Mouse (Mus musculus): ENCODE measurements around the gene Ptdss2.
A peak's percentile ranks its signal among the peaks of the same experiment; 100 is the strongest.

Ptdss2 gene

DNA sequence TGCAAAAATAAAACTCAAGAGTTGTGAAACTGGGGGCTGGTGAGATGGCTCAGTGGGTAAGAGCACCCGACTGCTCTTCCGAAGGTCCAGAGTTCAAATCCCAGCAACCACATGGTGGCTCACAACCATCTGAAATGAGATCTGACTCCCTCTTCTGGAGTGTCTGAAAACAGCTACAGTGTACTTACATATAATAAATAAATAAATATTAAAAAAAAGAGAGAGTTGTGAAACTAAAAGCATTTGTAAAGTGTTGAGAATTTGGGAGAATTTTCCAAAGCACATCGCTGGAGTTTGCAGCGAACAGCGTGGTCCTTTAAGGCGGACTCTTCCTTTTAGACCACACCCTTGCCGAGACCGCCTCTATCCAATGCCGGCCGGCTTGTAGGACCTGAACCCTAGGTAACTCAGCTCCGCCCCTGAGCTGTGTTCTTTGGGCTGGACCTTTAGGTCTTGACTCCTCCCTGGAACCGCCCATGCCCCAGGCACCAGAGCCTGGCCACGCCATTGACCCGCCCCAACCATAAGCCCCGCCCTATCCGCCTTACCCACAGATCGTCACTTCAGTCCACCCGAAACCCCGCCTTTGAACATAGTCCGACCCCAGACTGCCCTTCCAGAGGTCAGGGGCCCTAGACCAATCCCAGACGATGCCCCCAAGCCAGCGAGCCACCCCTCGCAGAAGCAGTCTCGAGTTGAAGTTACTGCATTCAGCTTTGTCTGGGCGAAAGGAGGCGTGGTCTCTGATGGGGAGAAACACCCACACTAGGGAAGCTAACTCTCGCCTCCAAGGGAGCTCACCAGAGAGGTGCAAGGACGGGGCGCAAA lies 721 bp downstream of the Ptdss2 start:
- peak; percentile 90 for DNase-seq

DNA sequence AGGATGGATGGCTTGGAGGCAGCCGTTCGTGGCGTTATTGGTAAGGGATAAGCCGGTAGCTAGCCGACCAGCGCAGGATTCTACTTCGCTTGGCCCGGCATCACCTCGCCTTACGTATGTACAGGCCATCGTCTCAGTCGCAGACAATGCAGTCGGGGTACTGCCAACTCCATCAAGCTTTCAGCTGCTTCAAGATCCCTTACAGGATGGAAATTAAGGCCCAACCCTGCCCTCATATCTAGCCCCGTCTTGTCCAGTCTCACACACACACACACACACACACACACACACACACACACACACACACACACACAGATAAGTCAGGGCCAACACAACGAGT lies 1.3 kb downstream of the Ptdss2 start:
- DNase-seq = no peak

DNA sequence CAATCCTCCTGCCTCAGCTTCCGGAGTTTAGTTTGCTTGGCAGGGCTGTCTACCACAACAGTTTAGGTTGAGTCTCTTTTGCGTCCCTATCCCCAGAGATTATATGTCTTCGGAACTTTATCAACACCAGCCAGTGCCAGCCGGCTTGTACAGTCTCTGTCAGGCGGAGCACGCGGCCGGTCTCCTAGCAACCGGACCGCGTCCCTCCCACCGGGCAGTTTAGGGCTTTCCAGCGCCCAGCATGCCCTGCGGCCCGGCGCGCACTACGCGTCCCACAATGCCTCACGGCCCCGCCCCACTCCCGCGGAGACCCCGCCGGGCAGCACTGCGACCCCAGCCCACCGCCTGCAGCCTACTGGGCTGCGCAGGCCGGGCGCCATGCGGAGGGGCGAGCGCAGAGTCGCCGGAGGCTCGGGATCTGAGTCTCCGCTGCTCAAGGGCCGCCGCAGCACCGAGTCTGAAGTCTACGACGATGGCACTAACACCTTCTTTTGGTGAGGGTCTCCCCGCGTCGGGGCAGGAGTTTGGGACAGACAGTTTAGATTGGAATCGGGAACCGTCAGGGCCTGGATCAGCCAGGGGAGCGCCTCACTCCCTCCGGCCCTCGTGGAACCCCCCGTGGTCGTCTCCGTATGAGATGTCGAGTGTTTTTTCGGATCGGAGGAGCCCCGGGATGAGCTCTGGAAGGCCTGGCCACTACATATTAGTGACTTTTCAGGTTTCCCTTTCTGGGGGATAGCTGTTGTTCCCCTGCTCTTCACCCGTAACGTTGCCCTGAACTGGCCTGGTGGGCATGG lies 9.0 kb downstream of the Ptdss2 start:
- peak; percentile 91 for DNase-seq

DNA sequence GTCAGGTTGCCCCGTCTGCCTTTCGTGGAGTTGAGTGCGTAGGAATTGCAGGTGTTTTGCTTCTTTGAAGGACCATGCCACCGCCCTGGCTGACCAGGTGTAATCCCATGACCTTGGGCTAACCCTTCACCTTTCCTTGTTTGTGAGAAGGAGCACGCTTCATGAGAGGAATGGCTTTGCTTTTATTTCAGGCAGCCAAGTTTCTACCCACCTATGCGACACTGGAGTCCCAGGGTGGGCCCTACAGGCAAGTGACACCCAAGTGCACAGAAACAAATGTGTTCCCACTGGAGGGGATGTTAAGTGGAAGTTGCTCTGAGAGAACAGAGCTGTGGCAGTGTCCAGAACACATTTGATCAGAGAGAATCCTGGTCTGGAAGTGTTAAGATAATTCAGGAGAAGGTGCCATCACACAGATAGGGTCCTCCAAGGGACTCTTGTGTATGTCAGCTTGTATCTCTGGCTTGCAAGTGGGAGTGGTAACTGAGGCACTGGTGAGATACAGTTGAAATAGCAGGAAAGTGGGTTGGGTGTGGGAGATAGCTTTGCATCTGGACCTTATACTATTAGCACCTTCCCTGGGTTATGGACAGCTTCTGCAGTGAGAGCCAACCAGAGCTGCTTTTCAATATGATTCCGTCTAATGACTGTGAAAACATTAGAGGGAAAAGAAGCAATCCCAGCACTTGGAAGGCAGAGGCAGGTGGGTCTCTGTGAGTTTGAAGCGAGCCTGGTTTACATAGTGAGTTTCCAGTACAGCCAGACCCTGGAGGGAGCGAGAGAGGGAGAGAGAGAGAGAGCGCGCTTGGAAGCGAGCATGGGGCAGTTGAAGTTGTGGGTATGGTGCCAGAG lies 9.9 kb downstream of the Ptdss2 start:
- DNase-seq = no peak

DNA sequence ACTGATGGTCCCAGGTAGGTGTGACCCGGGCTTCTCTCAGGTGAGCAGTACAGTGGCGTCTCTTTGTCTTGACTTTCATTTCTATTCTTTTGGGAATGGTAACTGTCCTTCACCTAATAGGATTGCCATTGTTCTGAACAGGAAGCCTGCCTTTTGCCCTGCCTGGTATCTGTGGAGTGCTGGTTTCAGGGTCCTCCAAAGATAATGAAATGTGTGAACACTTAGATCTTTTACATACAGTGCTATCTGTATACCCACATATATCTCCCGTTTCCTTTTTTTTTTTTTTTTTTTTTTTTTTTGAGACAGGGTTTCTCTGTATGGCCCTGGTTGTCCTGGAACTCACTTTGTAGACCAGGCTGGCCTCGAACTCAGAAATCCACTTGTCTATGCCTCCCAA lies 19.1 kb downstream of the Ptdss2 start:
- no peak for DNase-seq

DNA sequence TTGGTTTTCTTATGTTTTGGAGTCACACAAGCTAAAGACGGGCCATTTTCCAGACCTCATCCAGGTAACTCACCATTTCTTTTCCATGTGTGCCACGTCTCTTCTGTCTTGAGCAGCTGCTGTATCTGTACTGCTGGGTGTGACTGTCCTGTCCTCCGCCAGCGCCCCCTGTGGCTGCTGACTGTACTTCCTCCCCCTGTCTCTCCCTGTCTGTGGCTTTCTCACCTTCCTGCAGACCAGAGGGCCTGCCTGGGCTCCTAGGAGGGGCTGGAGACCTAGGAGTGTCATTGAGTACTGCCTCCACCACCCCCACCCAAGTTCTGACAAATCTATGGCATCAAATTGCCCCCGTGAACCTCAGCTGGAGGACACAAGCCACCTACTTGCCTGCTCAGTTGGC lies 20.9 kb downstream of the Ptdss2 start:
- DNase-seq = peak; percentile 70

DNA sequence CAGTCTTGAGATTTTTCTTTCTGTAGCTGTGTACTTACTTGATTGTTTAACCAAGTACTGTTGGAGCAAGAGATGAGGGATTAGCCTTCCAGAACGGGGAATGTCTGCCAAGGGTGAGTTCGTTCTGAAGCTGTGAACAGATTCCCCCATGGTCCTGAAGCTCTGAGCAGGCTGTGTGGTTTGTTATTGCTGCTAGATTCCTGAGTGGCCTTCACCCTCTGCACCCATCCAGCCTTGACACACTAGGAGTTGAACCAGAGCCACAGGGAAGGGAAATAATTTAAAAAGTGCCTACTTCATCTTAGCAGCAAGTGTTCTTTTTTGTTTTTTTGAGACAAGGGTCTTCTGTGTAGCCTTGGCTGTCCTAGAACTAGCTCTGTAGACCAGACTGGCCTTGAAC lies 21.7 kb downstream of the Ptdss2 start:
- DNase-seq = no peak

GRCm38 (mm10) chr7:141144650-141145049 lies 22.5 kb downstream of the Ptdss2 start:
- no peak for DNase-seq

DNA sequence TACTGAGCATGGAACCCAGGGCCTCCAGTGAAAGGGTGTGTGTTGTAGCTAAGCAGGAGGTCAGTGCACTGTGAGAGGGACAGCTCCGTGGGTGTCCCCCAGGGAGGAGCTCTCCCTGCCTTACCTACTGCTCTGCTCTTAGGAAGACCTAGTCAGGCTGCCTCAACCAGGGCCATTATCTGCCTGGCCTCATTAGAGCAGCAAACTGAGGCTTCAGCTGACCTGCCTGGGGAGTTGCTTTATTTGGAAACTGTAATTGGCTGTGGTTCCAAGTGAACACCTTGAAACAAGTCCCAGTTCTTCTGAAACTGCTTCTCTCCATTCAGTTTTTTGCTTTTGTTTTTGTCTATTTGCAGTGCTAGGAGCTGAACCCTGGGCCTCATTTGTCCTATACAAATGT lies 23.2 kb downstream of the Ptdss2 start:
- no peak for DNase-seq

GRCm38 (mm10) chr7:141146043-141146595 lies 23.9 kb downstream of the Ptdss2 start:
- no peak for DNase-seq

DNA sequence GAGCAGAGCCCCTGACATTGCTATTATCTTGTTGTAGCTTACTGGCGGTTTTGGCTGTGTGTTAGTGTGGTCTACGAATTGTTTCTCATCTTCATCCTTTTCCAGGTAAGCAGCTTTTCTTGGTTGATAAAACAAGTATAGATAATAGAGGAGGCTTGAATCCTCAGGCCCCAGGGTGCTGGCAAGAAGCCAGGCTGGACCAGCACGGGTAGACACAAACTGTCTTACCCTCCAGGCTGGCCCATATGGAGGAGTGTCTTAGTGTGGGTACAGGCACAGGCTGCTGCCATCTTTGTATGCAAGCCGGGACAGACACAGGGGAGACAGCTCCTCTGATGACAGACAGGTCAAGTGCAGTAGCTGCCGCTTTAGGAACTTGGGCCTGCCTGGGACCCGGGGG lies 24.9 kb downstream of the Ptdss2 start:
- no peak for DNase-seq

GRCm38 (mm10) chr7:141148639-141149038 lies 26.5 kb downstream of the Ptdss2 start:
- DNase-seq = no peak

DNA sequence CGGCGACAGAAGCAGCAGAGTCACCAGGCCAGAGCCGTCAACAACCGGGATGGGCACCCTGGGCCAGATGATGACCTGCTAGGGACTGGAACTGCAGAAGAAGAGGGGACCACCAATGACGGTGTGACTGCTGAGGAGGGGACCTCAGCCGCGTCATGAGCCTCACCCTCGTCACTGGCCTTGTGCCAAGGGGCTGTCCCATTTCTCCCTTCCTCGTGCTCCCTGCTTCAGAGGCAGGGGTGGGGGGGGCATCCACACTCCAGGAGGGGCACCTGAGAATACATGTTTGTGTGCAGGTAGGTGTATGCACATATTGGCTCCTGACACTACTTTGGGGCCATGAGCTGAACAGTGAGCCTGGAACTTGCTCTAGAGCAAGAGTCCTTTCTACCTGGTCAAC lies 33.2 kb downstream of the Ptdss2 start:
- no peak for DNase-seq

DNA sequence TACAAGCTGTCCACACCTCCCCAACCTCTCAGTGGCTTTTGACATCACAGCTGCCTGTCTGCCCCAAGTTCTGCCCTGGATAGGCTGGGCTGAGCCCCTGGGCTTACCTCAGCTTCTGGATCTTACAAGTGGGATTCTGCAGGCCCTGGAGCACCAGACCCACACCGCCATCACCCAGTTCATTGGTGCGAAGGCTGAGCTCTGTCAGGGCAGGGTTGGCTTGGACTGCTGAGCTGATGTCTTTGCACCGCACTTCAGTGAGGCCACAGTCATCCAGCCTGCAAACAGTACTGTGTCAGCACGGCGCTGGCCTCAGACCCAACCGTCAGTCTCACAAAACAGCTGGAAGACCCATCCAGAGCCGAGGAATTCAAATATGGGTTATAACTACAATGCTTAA lies 42.2 kb downstream of the Ptdss2 start:
- DNase-seq = no peak

- no peak for DNase-seq
Measured at GRCm38 (mm10) chr7:141164850-141165249, 42.7 kb downstream of the Ptdss2 start.

DNA sequence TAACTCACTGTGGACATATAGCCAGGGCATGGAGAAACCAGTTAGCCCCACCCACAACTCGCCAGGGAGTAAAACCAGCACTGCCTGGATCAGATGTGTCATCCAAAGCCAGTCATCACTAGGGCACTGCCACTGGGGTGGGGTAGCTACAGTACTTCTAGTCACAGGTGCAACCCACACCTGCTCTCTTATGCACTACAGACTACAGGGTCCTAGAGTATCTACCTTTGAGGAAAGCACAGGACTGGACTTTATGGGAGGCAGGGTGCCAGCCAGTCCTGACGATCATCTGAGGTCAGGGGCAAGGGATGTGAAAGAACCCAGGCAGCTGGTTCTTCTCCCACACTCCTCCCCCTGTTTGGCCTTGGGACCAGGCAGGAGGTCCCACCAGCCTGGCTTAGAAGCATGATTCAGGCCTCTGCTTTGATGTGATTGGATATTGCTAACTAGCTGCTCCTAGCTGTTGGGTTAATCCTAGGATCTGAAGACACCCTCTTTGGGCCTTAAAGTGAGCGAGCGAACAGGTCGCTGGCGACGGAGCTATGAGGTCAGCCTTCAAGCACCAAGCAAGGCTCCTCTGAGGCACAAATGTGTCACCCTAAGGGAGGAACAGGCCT lies 45.8 kb downstream of the Ptdss2 start:
- no peak for DNase-seq

- DNase-seq = peak; percentile 56
Measured at GRCm38 (mm10) chr7:141168518-141168953, 46.4 kb downstream of the Ptdss2 start.

GRCm38 (mm10) chr7:141169300-141169699 lies 47.1 kb downstream of the Ptdss2 start:
- DNase-seq = no peak

GRCm38 (mm10) chr7:141169866-141170265 lies 47.7 kb downstream of the Ptdss2 start:
- DNase-seq = no peak

- peak; percentile 94 for DNase-seq
Measured at GRCm38 (mm10) chr7:141172116-141173006, 50.2 kb downstream of the Ptdss2 start, which contains the start of gene Rnh1. TSS of gene Rnh1 (minus strand) at chr7:141172857.

DNA sequence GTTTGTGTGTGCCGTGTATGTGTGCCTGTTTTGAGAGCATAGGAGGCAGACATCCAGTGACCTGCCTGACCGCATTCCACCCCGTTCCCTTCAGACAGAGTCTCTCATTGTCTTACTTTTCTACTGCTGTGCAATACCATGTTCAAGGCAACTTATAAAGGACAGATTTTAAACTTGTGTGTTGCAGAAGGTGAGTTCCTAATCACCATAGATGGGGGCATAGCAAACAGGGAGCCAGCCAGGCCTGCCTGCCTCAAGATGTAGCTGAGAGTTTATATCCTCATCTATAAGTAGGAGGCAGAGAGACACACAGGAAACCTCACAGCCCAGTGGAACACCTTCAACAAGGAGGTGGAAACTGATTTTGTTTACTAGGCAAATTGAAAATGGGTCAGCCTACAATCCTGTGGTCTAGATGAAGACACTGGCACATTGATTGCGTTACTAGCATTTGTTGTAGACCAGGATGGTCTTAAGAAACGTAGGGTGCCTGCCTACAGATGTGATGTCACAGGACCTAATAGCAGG lies 51.2 kb downstream of the Ptdss2 start:
- no peak for DNase-seq
